Mouse (Mus musculus) splenic B cell, adult 2 months (primary cell): ENCODE results near the gene Lgals7.
A peak's percentile ranks its signal among the peaks of the same experiment; 100 is the strongest.

Experiments
- DNase-seq: peaks from one replicate; pipeline ENCODE4 v3.0.0-alpha.2; 2011; ENCODE audit warnings: low read depth, low spot score
- H3K27me3 ChIP-seq: 2 replicates; pipeline ENCODE4 v1.6.1; 2012; ENCODE audit warnings: mild to moderate bottlenecking, low read length, moderate library complexity, mixed read lengths; ENCODE audit not compliant: control insufficient read depth, poor library complexity, insufficient read depth, severe bottlenecking
- H3K36me3 ChIP-seq: 2 replicates; pipeline ENCODE4 v1.6.1; 2012; ENCODE audit warnings: mild to moderate bottlenecking, low read length, moderate library complexity, mixed read lengths; ENCODE audit not compliant: control insufficient read depth, poor library complexity, insufficient read depth, severe bottlenecking

Lgals7 gene

DNA sequence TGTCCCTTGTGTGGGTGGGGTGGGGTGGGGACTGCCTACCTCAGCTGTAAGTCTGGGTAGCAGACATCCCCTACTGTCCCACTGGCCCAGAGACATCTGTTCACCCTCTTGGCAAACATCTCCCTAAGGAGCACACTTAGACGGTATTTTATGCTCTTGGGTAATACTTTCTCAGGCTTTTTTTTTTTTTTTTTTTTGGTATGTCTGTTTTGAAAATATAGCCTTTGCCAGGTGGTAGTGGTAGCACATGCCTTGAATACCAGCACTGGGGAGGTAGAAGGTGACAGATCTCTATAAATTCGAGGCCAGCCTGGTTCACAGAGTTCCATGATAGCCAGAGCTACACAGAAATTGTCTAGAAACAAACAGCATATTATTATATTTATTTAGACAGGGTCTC is 39.7 kb upstream of the Lgals7 start:
- Histone ChIP-seq H3K27me3 (no peaks in the 10 kb centered on the region), H3K36me3 (peaks cover 11% of the 10 kb centered on the region)
- no peak for DNase-seq

DNA sequence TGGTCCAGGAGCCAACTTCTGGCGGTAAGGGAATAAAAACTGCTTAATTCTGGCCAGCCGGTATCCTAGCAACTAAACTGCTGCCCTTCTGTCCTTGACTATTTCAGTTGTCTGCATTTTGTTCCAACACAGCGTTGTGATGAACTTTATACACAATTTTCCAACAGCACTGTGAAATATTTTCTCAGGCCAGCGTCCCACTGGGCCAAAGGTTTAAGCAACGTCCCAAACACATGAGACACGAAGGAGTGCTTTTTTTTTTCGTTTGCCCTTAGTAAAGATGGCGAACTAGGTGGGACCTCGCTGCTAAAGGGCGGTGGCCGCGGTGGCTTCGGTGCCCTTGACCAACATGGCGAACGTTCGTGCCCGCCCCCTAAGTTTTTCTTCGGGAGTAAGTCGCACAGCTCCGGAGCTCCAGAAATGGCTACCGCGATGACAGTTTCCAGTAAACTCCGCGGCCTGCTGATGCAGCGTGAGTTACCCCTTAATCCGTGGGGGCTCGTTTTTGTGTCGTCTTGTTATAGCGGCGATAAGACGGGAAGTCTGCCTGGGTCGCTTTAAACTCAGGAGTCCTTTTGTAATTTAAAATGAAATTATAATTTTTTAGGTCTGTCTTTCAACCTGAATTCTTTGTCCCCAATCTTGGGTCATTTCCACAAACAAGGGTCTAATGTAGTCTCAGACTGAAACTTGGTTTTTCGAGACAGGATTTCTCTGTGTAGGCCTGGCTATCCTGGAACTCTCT is 38.5 kb upstream of the Lgals7 start, which contains the start of gene Ech1:
TSS of gene Ech1 (plus strand) at position 277 of the 745 bp plus-strand sequence.
- Histone ChIP-seq H3K27me3 (no peaks in the 10 kb centered on the region), H3K36me3 (peaks cover 15% of the 10 kb centered on the region)
- peak; percentile 92 for DNase-seq

DNA sequence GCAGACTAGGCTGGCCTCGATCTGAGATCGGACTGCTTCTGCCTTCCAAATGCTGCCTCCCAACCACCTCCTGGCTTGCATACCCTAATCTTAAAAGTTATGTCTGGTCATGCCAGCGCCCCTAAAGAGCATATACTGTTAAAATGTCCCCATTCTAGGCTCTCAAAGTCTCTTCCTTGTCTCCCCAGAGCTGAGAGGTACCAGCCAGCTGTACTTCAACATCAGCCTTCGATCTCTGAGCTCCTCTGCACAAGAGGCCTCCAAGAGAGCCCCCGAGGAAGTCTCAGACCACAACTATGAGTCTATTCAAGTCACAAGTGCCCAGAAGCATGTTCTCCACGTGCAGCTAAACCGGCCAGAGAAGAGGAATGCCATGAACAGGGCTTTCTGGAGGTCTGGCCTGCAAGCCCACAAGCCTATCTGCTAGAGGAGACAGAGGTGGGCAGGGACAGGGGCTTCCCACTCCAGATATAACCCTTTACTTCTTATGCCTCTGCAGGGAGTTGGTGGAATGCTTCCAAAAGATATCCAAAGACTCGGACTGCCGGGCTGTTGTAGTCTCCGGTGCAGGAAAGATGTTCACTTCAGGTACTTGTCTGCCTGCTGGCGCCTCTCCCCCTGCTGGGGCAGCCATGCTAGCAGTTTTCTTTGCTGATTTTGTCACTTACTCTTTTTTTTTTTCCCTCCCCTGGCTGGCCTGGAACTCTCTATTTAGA is 37.8 kb upstream of the Lgals7 start:
- Histone ChIP-seq H3K27me3 (no peaks in the 10 kb centered on the region), H3K36me3 (peaks cover 11% of the 10 kb centered on the region)
- DNase-seq: peak; percentile 32

DNA sequence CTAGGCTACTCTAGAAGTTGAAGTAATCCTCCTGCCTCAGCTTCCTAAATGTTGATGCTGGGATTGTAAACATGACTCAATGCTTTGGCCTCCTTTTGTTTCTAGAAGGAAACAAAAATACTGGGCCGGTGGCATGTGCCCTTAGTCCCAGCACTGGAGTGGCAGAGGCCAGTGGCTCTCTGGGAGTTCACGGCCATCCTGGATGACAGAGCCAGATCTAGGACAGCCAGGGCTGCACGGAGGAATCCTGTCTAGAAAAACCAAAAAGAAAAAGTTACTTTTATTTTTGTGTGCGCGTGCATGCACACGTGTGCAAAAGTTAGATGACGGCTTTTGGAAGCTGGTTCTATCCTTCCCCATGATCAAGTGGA is 37.3 kb upstream of the Lgals7 start:
- Histone ChIP-seq H3K36me3 (peaks cover 10% of the 10 kb centered on the region), H3K27me3 (no peaks in the 10 kb centered on the region)
- no peak for DNase-seq

DNA sequence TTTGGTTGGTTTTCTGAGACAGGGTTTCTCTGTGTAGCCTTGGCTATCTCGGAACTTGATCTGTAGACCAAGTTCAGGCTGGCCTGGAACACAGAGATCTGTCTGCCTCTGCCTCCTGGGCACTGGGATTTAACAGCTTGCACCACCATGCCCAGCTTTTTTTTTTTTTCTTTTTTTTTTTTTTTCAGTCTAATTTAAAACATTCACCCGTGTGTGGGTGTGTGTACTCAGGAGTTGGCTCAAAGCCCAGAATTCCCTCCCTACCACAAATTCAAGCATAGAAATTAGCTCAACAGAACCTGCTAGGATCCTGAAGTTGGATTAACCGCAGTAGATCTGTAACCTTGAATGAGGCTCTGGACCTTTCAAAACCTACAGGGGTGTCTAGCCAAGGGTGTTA is 36.3 kb upstream of the Lgals7 start:
- Histone ChIP-seq H3K36me3 (peaks cover 7% of the 10 kb centered on the region), H3K27me3 (no peaks in the 10 kb centered on the region)
- DNase-seq: no peak

DNA sequence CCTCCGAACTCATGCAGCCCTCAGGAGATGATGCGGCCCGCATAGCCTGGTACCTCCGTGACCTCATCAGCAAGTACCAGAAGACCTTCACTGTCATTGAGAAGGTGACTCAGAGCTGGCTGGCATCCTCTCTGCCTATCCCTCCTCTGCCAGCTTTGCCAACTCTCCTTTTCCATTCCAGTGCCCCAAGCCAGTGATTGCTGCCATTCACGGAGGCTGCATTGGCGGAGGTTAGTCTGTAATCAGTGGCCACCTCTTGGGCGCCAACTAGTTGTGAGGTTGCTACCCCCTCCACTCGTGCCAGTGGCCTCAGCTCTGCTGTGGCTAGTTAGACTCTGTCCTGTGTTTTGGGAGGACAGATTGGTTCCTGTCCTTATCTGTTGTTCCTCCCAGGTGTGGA is 33.8 kb upstream of the Lgals7 start:
- Histone ChIP-seq H3K27me3 (no peaks in the 10 kb centered on the region), H3K36me3 (peaks cover 7% of the 10 kb centered on the region)
- DNase-seq: no peak

DNA sequence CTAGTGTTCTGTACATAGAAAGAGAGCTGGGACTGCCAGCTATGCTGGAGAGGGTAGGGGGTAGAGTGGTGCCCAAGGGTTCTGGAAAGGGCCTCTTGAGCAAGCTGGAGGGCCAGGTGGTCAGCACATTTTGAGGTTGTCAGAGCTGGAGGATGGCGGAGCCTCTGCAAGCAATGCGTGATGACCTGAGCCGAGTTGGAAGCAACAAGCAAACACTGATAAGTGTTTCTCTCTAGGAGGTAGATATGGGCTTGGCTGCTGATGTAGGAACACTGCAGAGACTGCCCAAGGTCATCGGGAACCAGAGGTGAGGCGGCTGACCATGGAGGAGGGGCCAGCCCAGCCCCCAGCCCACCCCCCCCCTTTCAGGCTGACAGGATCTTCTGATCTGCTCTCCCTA is 32.7 kb upstream of the Lgals7 start:
- Histone ChIP-seq H3K27me3 (no peaks in the 10 kb centered on the region), H3K36me3 (peaks cover 7% of the 10 kb centered on the region)
- DNase-seq: no peak

DNA sequence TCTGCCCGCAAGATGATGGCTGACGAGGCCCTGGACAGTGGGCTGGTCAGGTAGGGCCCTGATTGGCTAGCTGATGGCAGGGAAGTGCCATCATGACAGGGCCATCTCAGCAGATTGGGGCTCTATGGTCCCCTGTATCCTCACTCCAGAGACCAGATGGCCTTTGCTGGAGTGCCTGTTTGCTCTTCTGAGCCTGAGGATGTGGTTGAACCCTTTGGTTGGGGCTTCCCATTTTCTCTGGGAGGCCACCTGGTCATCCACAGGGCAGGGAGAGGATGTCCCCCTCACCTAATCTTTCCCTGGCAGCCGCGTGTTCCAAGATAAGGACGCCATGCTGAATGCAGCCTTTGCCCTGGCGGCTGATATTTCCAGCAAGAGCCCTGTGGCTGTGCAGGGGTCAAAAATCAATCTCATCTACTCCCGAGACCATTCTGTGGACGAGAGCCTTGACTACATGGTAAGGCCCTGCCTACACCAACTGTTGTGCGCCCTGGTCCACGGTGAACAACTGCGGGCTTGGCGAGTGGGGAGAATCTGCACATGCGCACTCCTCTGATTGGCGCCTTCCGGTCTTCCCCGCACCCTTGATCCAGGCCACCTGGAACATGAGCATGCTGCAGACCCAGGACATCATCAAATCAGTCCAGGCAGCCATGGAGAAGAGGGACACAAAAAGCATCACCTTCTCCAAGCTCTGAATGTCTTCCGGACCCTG is 32.1 kb upstream of the Lgals7 start:
- no peak for DNase-seq
- no peaks in the 10 kb centered on the region for H3K27me3 ChIP-seq
- H3K36me3 ChIP-seq: peaks cover 7% of the 10 kb centered on the region

DNA sequence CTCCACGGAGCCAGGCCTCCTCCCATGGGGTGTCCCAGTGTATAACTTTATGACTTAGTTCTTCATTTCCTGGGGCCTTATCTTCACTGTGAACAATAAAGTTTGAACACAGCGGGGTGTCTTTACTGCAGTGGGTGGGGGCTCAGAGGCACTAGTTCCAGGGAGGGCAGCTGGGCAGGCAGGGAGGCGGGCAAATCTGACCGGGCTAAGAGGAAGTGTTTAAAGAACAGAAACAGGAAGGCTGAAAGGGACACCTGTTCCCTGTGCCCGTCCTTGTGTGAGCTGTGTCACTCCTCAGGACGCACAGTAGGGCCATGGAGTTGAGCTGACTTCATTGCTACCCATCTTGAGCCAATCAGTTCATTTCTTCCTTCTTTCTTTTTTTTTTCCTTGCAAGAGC is 31.5 kb upstream of the Lgals7 start:
- Histone ChIP-seq H3K27me3 (no peaks in the 10 kb centered on the region), H3K36me3 (peaks cover 7% of the 10 kb centered on the region)
- DNase-seq: peak; percentile 48

DNA sequence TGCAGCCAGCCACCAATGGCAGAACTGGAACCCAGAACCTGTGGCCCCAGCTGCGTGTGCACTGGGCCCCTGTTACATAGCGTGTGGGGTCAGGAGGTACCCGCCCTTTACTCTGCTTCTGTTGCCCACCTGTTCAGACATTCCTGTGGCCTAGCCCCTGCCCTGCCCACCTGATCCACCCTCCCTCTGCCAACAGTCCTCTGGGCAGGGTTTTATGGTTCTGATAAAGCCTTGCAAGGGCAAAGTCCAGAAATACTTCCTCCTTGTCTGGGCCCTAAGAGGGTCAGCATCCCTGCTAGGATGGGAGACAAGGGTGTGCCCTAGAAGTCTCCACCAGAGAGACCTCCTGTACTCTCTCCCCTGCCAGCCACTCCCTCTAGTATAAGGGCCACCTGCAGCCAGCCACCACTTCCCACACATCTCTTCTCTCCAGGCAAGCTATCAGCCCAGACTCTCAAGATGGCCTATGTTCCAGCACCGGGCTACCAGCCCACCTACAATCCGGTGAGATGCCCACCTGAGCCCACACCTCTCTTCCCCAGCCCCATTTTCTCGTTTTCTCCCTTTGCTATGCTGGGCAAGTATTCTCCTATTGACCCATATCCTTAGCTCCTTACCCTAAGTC is 29.8 kb upstream of the Lgals7 start, which contains the start of gene Lgals4:
TSS of gene Lgals4 (plus strand) at position 132 of the 625 bp plus-strand sequence.
- H3K27me3 ChIP-seq: no peaks in the 10 kb centered on the region
- DNase-seq: no peak
- H3K36me3 ChIP-seq: peaks cover 7% of the 10 kb centered on the region

DNA sequence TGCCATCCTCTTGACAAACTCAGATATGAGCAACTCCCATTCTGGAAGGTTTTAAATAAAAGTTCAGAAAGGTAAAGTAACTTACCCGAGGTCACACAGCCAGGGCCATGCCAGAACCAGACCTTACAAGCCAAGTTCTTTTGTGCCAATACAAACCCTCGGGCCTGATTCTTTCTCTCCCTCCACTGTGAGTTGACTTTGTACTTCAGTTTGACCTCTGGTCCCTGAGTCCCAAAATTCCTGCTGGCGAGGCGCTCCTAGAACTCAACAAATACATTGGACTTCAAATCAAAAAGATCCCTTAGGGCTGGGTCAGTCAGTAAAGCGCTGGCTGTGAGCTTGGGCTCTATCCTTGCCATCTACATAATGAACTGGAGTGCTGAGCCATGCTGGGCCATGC is 26.7 kb upstream of the Lgals7 start:
- no peak for DNase-seq
- no peaks in the 10 kb centered on the region; the same call in 1 of the 2 replicates for H3K36me3 ChIP-seq
- no peaks in the 10 kb centered on the region for H3K27me3 ChIP-seq

DNA sequence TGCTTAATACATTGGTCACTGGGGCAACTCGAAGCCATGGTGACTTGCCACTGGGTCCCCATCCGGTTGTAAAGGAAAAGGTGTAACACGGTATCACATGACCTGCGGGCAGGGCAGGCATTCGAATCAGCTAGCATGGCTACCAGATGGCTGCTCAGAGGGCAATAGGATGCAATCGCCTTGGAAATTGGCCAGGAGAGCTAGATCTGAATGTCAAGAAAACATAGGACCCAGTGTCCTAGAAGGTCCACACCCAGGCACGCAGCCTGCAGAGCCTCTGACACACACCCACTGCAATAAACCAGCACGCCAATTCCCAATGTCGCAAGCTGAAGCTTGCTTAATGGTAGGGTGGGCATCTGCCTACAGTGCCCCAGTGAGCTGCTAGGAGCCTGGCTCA is 25.3 kb upstream of the Lgals7 start:
- no peak for DNase-seq
- H3K27me3 ChIP-seq: no peaks in the 10 kb centered on the region
- H3K36me3 ChIP-seq: no peaks in the 10 kb centered on the region

DNA sequence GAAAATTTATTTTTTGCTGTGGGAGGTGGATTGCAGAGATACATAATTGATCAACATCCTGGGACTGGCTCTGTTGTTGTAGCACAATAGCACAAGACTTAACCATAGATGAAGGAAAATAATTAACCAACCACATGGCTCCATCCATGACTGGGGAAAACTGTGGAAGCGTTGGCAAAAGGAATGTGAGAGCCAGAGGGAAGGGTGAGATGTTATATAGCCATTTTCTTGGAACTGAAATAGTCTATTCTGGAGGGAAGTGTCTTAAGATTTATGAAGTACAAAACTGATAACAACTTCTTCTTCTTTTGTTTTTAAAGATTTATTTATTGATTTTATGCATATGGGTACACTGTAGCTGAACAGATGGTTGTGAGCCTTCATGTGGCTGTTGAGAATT is 16.4 kb upstream of the Lgals7 start:
- no peak for DNase-seq
- Histone ChIP-seq H3K36me3 (no peaks in the 10 kb centered on the region), H3K27me3 (no peaks in the 10 kb centered on the region)

DNA sequence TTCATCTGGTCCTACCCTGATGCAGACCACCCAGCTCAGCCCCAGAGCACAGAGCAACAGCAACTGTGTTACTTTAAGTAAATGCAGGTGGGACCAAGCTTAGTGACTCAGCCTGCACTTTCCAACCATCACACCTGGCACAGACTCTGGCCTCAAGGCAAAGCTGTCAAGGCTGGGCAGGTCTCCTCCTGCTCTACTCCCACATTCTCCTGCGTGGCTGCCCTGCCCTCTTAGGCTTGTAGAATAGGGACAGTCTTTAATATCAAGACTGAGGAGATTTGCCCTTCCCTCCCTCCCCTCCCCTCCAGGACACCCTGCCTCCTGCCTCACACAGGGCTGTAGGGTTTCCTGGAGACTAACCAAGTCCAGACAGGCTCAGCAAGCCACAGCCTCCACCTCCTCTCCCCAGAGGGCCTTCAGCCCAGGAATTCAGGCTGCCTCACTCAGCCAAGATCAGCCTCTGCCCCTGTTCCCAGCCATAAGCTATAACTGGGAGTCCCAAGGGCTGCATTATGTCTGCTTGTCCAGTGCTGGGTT is 13.9 kb upstream of the Lgals7 start:
- no peaks in the 10 kb centered on the region for H3K36me3 ChIP-seq
- no peaks in the 10 kb centered on the region for H3K27me3 ChIP-seq
- no peak for DNase-seq
